Mouse (Mus musculus) frontal cortex, postnatal 10 days (tissue): Measurements from ENCODE around the gene Zfp715.
"Not testable (repeated sequence)": the region's sequence is repeated elsewhere in the genome, so short reads cannot be mapped to it uniquely, and the experiment has no call there.

Experiments
- DNase-seq, 2 experiments: peaks; one replicate each; pipeline ENCODE4 v3.0.0; 2022; ENCODE audit warnings: low spot score in 2 of 2, mixed read lengths in 1 of 2

The Zfp715 gene

GRCm38 (mm10) chr7:43305235-43305634 lies 7.9 kb downstream of the Zfp715 start:
- DNase-seq = no peak

DNA sequence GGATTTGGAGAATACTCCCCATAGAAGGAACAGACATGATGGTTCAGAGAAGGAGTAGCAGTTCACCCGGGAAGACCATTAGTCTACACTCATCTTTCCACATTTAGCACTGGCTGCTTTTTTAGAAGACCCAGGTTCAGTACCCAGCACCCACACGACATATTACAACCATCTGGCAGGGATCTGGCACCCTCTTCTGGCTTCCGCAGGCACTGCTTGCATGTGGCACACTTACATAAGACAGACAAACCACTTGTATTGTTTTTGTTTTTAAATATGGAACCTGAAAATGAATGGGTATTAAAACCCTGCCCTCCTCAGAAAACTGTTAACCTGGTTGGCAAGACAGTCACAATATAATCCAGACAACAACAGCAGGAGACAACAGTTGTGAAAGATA lies 21.6 kb downstream of the Zfp715 start:
- DNase-seq = no peak

GRCm38 (mm10) chr7:43282859-43283595 lies 30.1 kb downstream of the Zfp715 start:
- peak; percentile 65 to 81 for DNase-seq

DNA sequence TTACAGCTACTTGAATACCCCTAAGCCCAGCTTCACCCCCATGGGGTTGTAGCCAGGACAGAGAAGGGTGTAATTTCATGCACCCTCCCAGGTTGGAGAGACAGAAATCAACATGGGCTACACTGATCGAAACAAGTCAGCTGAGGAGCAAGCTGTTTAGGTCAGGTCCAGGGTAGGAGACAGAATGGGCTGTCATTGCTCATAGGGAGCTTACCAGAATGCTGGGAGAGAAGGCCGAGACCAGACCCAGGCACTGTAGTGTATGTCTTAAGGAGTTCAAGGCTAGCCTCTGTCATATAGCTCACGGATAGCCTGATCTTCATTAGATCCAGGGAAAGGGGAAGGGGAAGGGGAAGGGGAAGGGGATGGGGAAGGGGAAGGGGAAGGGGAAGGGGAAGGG lies 30.6 kb downstream of the Zfp715 start:
- no peak for DNase-seq

DNA sequence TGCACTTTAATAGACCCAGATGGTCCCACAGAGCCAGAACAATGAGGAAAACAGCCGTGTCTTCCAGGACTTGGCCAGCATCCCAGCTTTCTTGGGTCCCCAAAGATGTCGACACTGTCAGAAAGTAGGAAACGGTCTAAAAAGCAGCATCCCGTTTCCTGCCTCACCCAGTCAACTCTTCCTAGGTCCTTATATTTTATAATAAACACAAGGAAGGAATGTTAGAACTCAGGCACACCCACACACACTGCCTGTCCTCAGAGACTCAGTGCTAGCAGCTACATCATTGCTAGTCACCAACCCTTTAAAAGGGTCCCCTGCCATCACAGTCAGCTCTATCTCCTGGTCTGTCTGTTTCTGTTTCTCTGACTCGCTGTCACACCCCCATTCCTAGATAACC lies 35.7 kb downstream of the Zfp715 start:
- no peak for DNase-seq

GRCm38 (mm10) chr7:43276178-43276577 lies 36.9 kb downstream of the Zfp715 start:
- DNase-seq = not testable (repeated sequence)

- DNase-seq = no peak
Observed at GRCm38 (mm10) chr7:43273476-43273875, 39.6 kb downstream of the Zfp715 start.

GRCm38 (mm10) chr7:43267359-43267758 lies 45.7 kb downstream of the Zfp715 start:
- DNase-seq = not testable (repeated sequence)

DNA sequence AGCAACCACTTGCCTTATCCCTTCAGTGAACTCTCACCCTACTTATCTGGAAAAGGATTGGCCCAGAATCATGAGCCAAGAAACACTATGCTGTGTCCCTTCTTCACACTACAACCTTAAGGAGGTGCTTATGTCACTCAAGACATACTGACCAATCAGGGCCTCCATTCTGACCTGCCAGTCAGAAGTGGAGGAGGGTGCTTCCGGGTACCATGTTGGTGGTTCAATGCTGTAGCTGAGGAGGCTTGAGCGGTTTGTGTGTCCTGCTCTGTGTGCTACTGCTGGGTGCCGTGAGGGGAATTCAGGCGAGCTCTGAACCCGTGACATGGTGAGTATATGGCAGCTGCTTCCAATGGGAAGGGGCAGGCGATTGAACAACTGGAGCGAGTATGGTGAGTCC lies 59.6 kb downstream of the Zfp715 start:
- no peak for DNase-seq

GRCm38 (mm10) chr7:43250718-43251117 lies 62.4 kb downstream of the Zfp715 start:
- not testable (repeated sequence) for DNase-seq
